Mouse (Mus musculus) heart, postnatal 14 days (tissue): ENCODE results near the gene Sae1. TPM values are rescaled to one million over a fixed set of nuclear protein-coding genes. Genes with fewer than 3 reads are reported as not detected.
A peak's percentile ranks its signal among the peaks of the same experiment; 100 is the strongest.
"Not testable (repeated sequence)": the region's sequence is repeated elsewhere in the genome, so short reads cannot be mapped to it uniquely, and the experiment has no call there.

ENCODE experiments used
- DNase-seq, 2 experiments: peaks; one replicate each; pipeline ENCODE4 v3.0.0; 2021 to 2022
- intact Hi-C: fragments of 180-260 bp; cut with DNase I; formaldehyde crosslinking; loops from one replicate; pipeline ENCODE4 v1.15.1; 2025
- total RNA-seq, 2 experiments: library from RNA; stranded (reverse); gene quantifications; 2 replicates each; pipeline ENCODE4 v1.2.3; 2021

Sae1 gene
- total RNA-seq, 2 experiments from 2014 or later, result 41.8 to 47.6 TPM

GRCm38 (mm10) chr7:16404315-16405072 is 16.9 kb upstream of the Sae1 start:
- intact Hi-C loops, result no loop called here
- peak; percentile 24 to 40 for DNase-seq

- peak in 1 of 2 experiments; percentile 42 for DNase-seq
- intact Hi-C loops, result no loop called here
These were observed 15.7 kb upstream of the Sae1 start for GRCm38 (mm10) chr7:16402968-16403948.

GRCm38 (mm10) chr7:16402449-16402848 is 14.8 kb upstream of the Sae1 start:
- intact Hi-C loops, result no loop called here
- no peak for DNase-seq

- intact Hi-C loops, result no loop called here
- peak; percentile 52 to 59 for DNase-seq
These were observed 14.4 kb upstream of the Sae1 start for GRCm38 (mm10) chr7:16401991-16402431.

- intact Hi-C loops, result no loop called here
- DNase-seq, result peak; percentile 91 to 93
These were observed 13.3 kb upstream of the Sae1 start, which contains the start of gene Zc3h4 for GRCm38 (mm10) chr7:16400689-16401611. Gene Zc3h4, plus strand, starts transcription at chr7:16400910.

GRCm38 (mm10) chr7:16399820-16400688 is 12.4 kb upstream of the Sae1 start:
- DNase-seq, result peak; percentile 98
- intact Hi-C loops, result no loop called here

- intact Hi-C loops, result no loop called here
- peak; percentile 89 to 90 for DNase-seq
These were observed 11.7 kb upstream of the Sae1 start for GRCm38 (mm10) chr7:16399098-16399819.

- intact Hi-C loops, result no loop called here
- no peak for DNase-seq
These were observed 10.9 kb upstream of the Sae1 start for GRCm38 (mm10) chr7:16398387-16399050.

- intact Hi-C loops, result no loop called here
- DNase-seq, result no peak
These were observed 9.9 kb upstream of the Sae1 start for GRCm38 (mm10) chr7:16397465-16397864.

GRCm38 (mm10) chr7:16395944-16396343 is 8.3 kb upstream of the Sae1 start:
- intact Hi-C loops, result loop anchor here (1.0 kb wide), 2 partner anchors 30 to 69 kb away; no protein-coding TSS in a partner anchor
- peak; percentile 36 to 63 for DNase-seq

- DNase-seq, result no peak
- intact Hi-C loops, result no loop called here
These were observed 5.3 kb upstream of the Sae1 start for GRCm38 (mm10) chr7:16392923-16393322.

GRCm38 (mm10) chr7:16389942-16390341 is 2.3 kb upstream of the Sae1 start:
- DNase-seq, result not testable (repeated sequence)
- intact Hi-C loops, result loop anchor here (5.0 kb wide), 1 partner anchor 227 kb away; no protein-coding TSS in a partner anchor

GRCm38 (mm10) chr7:16376505-16376904 is 11.1 kb downstream of the Sae1 start:
- DNase-seq, result peak; percentile 51 to 75
- intact Hi-C loops, result loop anchor here (5.0 to 10.0 kb wide), 2 partner anchors 48 to 86 kb away; no protein-coding TSS in a partner anchor

GRCm38 (mm10) chr7:16374989-16375388 is 12.6 kb downstream of the Sae1 start:
- no peak for DNase-seq
- intact Hi-C loops, result loop anchor here (5.0 to 10.0 kb wide), 4 partner anchors 48 to 183 kb away; no protein-coding TSS in a partner anchor

GRCm38 (mm10) chr7:16373719-16374118 is 13.9 kb downstream of the Sae1 start:
- DNase-seq, result no peak
- intact Hi-C loops, result loop anchor here (1.0 to 10.0 kb wide), 4 partner anchors 46 to 181 kb away; no protein-coding TSS in a partner anchor

- no peak for DNase-seq
- intact Hi-C loops, result loop anchor here (5.0 to 10.0 kb wide), 3 partner anchors 43 to 178 kb away; no protein-coding TSS in a partner anchor
These were observed 17.0 kb downstream of the Sae1 start for GRCm38 (mm10) chr7:16370596-16370995.

- DNase-seq, result no peak
- intact Hi-C loops, result no loop called here
These were observed 18.8 kb downstream of the Sae1 start for GRCm38 (mm10) chr7:16368835-16369234.
